Mouse (Mus musculus) liver, postnatal 0 days (tissue): ENCODE data around the gene Mafk. TPM values are rescaled to one million over a fixed set of nuclear protein-coding genes. Genes with fewer than 3 reads are reported as not detected.

Experiments used
- ATAC-seq: fragments of 200-750 bp; cut with Nextera tagmentation; 2 replicates; pipeline ENCODE4 v1.8.0; 2017; ENCODE audit warnings: mild to moderate bottlenecking, moderate library complexity
- DNase-seq: peaks from one replicate; pipeline ENCODE4 v3.0.0-alpha.2; 2016
- H3K27ac ChIP-seq: fragments of 300-500 bp; sonication (generic); 2 replicates; pipeline ENCODE4 v1.5.1; 2014; ENCODE audit warnings: antibody characterized with exemption, moderate library complexity, mild to moderate bottlenecking, low read depth
- H3K27me3 ChIP-seq: fragments of 300-500 bp; sonication (generic); 2 replicates; pipeline ENCODE4 v1.6.1; 2014; ENCODE audit warnings: low read length, control low read depth, mixed read lengths; ENCODE audit not compliant: insufficient read depth
- H3K36me3 ChIP-seq: fragments of 300-500 bp; sonication (generic); replicated peaks from 2 replicates; pipeline ENCODE4 v1.6.1; 2014; ENCODE audit warnings: mild to moderate bottlenecking, control low read depth, low read length, moderate library complexity, mixed read lengths; ENCODE audit not compliant: insufficient read depth
- H3K4me1 ChIP-seq: fragments of 300-500 bp; sonication (generic); 2 replicates; pipeline ENCODE4 v1.6.1; 2014; ENCODE audit warnings: antibody characterized with exemption, mild to moderate bottlenecking, control low read depth; ENCODE audit not compliant: insufficient read depth
- H3K4me2 ChIP-seq: fragments of 300-500 bp; sonication (generic); 2 replicates; pipeline ENCODE4 v1.6.1; 2014; ENCODE audit warnings: low read depth, mild to moderate bottlenecking, low read length, moderate library complexity, mixed read lengths
- H3K4me3 ChIP-seq: fragments of 300-500 bp; sonication (generic); 2 replicates; pipeline ENCODE4 v1.5.1; 2014; ENCODE audit warnings: low read depth, low read length
- H3K9ac ChIP-seq: fragments of 300-500 bp; sonication (generic); replicated peaks from 2 replicates; pipeline ENCODE4 v1.6.1; 2014; ENCODE audit warnings: mild to moderate bottlenecking, moderate library complexity
- H3K9me3 ChIP-seq: fragments of 300-500 bp; sonication (generic); 2 replicates; pipeline ENCODE4 v1.6.1; 2016; ENCODE audit warnings: mild to moderate bottlenecking, control low read depth, low read length, mixed read lengths
- CTCF ChIP-seq: sonication (generic); IDR thresholded peaks from 2 replicates; pipeline ENCODE4 v1.5.1; 2016; ENCODE audit warnings: antibody characterized with exemption, low read depth
- EP300 ChIP-seq: IDR thresholded peaks from 2 replicates; pipeline ENCODE4 v1.6.1; 2016; ENCODE audit warnings: antibody characterized with exemption, low read depth, mild to moderate bottlenecking
- WGBS: fragments of 180-500 bp; shearing (Covaris S2); extraction: QIAGEN DNeasy Blood & Tissue Kit; methylation state at CpG from one replicate; pipeline ENCODE4 v1.1.7; 2014; ENCODE audit not compliant: insufficient replicate concordance; 5-methylcytosine and 5-hydroxymethylcytosine counted together
- microRNA-seq: library from miRNA; unstranded; fragments of <30 nt; microRNA quantifications from one replicate; pipeline ENCODE4, GENCODE M21; 2016
- polyA plus RNA-seq: library from polyadenylated mRNA; unstranded; fragments of >200 nt; fragmentation: Nextera tagmentation; extraction: Ambion mirVana; gene quantifications from 2 replicates; pipeline ENCODE4 v1.2.1, GENCODE M21; 2015

Gene Mafk
- polyA plus RNA-seq, 1 experiment from 2014 or later: 19.1 TPM

DNA sequence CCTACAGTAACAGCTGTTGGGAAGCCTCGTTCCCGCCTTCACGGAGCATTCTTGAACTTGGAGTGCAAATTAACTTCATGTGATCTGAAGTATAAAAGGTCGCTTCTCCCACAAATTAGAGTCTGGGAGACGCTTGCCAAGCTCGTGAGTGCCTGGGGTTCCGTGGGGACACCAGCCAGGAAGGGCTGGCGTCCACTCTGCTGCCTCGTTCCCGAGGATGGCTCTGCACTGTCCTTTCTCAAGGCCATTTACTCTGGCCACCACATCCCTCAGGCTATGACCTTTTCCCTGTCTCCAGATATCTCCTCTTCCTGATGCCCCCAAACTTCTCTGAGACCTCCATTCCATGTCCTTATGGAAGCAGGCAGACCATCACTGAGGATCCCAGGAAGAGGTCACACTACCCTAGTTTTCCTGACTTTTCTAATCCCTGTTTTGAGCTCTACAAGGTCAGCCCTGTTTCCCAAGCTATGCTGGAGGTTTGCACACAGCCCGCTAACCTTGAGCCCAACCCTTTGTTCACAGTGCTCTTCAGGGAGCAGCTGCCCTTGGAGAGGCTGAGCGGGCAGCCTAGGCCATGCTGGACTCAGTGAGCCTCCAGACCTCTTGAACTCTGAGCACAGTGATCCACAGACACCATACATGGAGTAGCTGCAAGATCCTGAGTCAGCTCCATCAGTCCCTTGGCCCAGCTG lies 58.5 kb downstream of the Mafk start:
- no peak overlapping the region for H3K4me3 ChIP-seq
- H3K4me1 ChIP-seq: no peaks in the 10 kb centered on the region
- TF ChIP-seq CTCF (no peak), EP300 (no peak)
- 0 out of 2 replicates have a peak, but pooled peaks cover 4% of the 10 kb centered on the region for H3K27me3 ChIP-seq
- H3K9me3 ChIP-seq: 0 out of 2 replicates have a peak, but pooled peaks cover 3% of the 10 kb centered on the region
- no peaks in the 10 kb centered on the region for H3K36me3 ChIP-seq
- no peak overlapping the region for H3K27ac ChIP-seq
- ATAC-seq (no peak), DNase-seq (no peak)
- 69% methylated on average over 12 of the region's 12 CpGs for WGBS
- no peak overlapping the region for H3K4me2 ChIP-seq
- H3K9ac ChIP-seq: no peak overlapping the region

Small RNAs within 50 kb of the gene (microRNA-seq; reads per million reads assigned to microRNA genes)
- not detected for gene Mir7037

Other genes with a start within 250 kb of the Mafk start
- not detected in 2 replicates for gene Uncx, start 248.0 kb upstream of the Mafk start, polyA plus RNA-seq
- 4.9 and 5.8 TPM in 2 replicates for gene Micall2, start 55.2 kb upstream of the Mafk start, polyA plus RNA-seq
- gene Ints1, start 15.8 kb upstream of the Mafk start, polyA plus RNA-seq: 5.6 and 6.4 TPM in 2 replicates
- 3.0 and 3.2 TPM in 2 replicates for gene Tmem184a, start 28.4 kb downstream of the Mafk start, polyA plus RNA-seq
- not detected in 2 replicates for gene Gm26938, start 34.9 kb downstream of the Mafk start, polyA plus RNA-seq
- 28.8 and 29.1 TPM in 2 replicates for gene Psmg3, start 35.4 kb downstream of the Mafk start, polyA plus RNA-seq
- not detected in 2 replicates for gene Elfn1, start 116.4 kb downstream of the Mafk start, polyA plus RNA-seq